Mouse (Mus musculus): ENCODE results near the gene Rab30. TPM values are rescaled to one million over a fixed set of nuclear protein-coding genes. Genes with fewer than 3 reads are reported as not detected.
"Not testable (repeated sequence)": the region's sequence is repeated elsewhere in the genome, so short reads cannot be mapped to it uniquely, and the experiment has no call there.

Gene Rab30
- total RNA-seq, 2 experiments from 2014 or later, result 14.8 to 17.7 TPM

DNA sequence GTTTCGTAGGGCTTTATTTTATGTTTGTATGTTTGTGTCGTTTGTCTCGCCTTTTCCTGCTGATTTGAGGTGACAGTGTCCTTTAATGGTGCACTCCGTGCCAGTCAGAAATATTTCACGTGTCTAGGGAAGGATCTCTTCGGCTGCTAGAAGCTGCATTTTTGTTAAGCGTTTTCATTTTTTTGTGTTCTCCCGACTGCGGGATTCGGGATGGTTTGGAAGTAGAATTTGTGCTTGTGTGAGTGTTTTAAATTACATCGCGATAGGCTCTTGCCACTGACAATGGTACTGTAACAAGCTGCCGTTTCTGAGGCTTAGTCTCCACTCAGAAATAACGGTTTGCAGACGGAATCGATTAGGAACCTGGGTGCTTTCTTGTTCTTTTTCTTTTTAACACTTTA, 938 bp downstream of the Rab30 start:
- intact Hi-C loops (cut with DNase I), result loop anchor here (5.0 to 10.0 kb wide), 4 partner anchors 90 to 352 kb away; partner anchors contain the start of gene Ankrd42
- no peak for DNase-seq (ENCODE audit: low spot score)

DNA sequence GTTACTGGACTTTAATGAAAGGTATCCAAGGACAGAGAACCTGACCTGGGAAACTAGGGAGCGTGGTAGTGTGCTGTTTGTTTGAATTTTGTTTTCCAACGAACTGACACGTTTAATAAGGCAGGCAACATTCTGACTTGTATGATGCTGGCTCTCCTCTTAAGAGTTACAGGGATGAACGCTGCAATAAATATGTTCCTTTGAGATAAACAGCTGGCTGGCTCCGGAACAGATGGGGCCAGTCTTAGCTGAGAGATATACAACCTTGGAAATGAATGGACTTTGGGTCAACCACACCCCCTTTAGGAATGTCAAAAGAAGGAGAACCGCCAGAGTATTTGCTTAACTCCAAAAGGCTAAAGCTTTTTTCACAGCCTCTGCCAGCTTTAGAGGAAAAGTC, 1.4 kb downstream of the Rab30 start:
- intact Hi-C loops (cut with DNase I), result loop anchor here (5.0 to 10.0 kb wide), 4 partner anchors 90 to 352 kb away; partner anchors contain the start of gene Ankrd42
- no peak for DNase-seq (ENCODE audit: low spot score)

DNA sequence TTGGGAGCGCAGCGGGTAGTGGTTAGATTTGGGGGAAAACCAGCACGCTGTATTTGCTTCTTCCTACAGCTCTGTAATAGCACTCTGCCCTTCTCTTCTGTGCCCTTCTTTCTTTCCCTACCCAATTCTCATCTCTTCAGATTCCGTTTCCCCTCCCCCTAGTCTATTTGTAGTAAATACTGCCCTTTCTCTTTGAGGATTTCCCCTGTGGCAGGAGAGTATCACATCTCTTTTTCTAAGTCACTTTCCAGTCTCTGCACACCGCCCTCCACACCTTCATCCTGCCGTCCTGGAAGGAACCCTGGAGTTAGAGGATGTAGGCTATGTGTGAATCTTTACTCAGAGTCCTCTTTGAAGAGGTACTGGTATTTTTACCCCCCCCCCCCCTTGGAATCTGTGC, 1.9 kb downstream of the Rab30 start:
- intact Hi-C loops (cut with DNase I), result loop anchor here (5.0 to 10.0 kb wide), 4 partner anchors 89 to 351 kb away; partner anchors contain the start of gene Ankrd42

DNA sequence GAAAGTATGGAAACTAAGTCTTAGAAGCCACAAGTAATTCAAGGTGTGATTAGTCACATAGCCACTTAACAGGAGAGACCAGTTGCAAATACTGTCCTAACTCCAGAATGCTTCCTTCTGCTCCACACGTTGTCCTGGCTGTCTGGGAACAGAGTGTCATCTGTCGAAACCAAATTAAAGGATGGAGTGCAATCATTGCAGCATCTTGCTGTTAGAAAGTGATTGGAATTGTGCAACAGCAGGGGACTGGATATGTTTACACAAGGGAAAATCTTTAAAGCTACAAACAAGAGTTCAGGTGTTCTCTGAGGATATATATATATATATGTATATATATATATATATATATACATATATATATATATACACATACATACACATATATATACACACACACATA, 9.0 kb downstream of the Rab30 start:
- no peak for DNase-seq (ENCODE audit: low spot score)
- intact Hi-C loops (cut with DNase I), result no loop called here

More for the DNA sequence above, 1.9 kb downstream of the Rab30 start:
- DNase-seq (ENCODE audit: low spot score), result no peak

GRCm38 (mm10) chr7:92758067-92758466, 16.7 kb downstream of the Rab30 start:
- no peak for DNase-seq (ENCODE audit: low spot score)
- intact Hi-C loops (cut with DNase I), result no loop called here

GRCm38 (mm10) chr7:92760651-92761050, 19.2 kb downstream of the Rab30 start:
- DNase-seq (ENCODE audit: low spot score), result no peak

GRCm38 (mm10) chr7:92761161-92761560, 19.8 kb downstream of the Rab30 start:
- DNase-seq (ENCODE audit: low spot score), result no peak
- intact Hi-C loops (cut with DNase I), result loop anchor here (5.0 kb wide), 1 partner anchor 51 kb away; no protein-coding TSS in a partner anchor

More at GRCm38 (mm10) chr7:92760651-92761050, 19.2 kb downstream of the Rab30 start:
- intact Hi-C loops (cut with DNase I), result loop anchor here (5.0 kb wide), 1 partner anchor 52 kb away; no protein-coding TSS in a partner anchor

DNA sequence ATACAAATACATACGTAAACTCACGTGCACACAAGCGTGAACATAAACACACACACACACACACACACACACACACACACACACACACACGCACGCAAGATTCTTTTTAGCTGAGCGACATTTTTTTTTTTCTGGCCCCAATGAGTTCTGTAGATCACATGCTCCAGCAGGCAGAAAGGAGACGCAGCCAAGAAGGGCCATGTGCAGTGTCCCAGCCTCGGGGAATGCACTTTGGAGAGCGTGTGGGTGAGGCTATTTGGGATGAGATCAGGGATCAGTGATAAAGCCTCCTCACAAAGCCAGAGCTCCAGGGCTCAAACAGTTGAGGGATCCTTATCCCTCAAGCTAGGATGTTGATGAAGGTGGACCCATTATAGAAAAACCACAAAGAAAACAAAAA, 24.0 kb downstream of the Rab30 start:
- intact Hi-C loops (cut with DNase I), result loop anchor here (5.0 kb wide), 1 partner anchor 37 kb away; no protein-coding TSS in a partner anchor
- no peak for DNase-seq (ENCODE audit: low spot score)

DNA sequence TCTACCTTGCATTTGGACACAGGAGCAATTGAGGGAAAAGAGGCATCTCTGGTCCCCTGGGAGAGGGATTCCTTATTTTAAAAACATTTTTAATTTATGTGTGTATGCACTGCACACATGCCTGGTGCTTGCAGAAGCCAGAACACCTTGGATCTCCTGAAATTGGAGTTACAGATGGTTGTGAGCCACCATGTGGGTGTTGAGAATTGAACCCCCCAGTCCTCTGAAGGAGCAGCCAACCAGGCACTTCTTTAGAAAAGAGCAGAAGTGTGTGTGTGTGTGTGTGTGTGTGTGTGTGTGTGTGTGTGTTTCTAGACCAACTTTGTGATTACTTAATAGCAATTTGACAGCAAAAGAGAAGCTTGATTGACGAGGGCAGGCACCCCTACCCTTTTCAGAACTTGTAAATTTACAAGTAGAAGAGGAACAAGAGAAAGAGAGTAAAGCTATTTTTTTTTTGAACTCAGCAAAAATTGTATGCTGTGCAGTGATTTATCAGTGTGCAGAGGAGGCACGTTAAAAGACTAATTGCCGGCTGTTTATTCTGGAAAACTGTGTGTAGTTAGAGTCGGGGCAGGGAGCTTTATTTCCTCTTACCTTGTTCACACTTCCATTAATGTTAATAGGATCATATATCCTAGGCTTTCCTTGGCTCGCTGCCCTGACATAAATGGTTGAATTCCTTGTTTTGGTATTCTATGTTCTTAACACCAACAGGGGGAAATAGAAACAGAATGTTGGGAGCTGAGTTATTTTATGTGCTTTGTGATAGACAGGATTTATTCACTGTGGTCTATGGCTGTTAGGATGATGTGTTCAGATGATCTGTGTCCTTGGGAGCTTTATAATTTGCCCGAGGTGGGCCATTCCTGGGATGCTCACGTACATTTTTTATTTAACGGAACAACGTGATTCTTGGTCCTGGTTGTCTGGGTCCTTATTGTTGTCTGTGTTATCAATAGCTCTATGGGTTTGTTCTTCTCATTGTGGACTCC, 25.0 kb downstream of the Rab30 start:
- DNase-seq (ENCODE audit: low spot score), result no peak
- intact Hi-C loops (cut with DNase I), result loop anchor here (5.0 kb wide), 1 partner anchor 36 kb away; no protein-coding TSS in a partner anchor

DNA sequence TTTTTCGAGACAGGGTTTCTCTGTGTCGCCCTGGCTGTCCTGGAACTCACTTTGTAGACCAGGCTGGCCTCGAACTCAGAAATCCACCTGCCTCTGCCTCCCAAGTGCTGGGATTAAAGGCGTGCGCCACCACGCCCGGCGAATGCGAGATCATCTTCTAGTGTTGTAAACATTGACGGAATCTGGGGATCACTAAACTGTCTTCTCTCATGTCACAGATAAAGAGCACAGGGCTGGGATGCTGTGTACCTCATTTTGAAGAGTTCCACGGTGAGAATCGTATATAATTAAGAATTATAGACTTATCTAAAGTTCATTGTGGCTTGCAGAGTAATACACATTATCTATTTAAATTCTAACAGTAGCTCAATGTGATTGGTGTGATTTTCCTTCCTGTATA, 26.7 kb downstream of the Rab30 start:
- intact Hi-C loops (cut with DNase I), result loop anchor here (5.0 kb wide), 1 partner anchor 34 kb away; no protein-coding TSS in a partner anchor

DNA sequence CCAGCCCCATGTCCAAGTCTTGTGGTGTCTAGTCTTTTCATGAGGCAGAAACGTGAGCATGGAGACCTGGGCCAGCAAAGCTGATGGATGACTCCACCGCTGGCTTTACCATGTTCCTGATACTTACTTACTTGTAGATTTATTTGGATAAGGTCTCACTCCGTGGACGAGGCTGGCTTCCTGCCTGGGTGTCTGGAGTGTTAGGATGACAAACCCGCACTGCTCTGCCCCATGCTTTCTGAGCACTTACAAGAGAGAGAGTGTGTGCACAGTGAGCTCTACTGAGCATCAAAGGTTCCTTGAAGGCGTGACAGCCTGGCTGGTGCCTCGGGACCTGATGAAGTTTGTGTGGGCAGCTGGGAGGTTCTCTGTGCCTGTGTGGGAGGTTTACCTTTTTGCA, 27.5 kb downstream of the Rab30 start:
- intact Hi-C loops (cut with DNase I), result loop anchor here (5.0 kb wide), 1 partner anchor 33 kb away; no protein-coding TSS in a partner anchor
- DNase-seq (ENCODE audit: low spot score), result no peak

More for the DNA sequence above, 26.7 kb downstream of the Rab30 start:
- not testable (repeated sequence) for DNase-seq (ENCODE audit: low spot score)

DNA sequence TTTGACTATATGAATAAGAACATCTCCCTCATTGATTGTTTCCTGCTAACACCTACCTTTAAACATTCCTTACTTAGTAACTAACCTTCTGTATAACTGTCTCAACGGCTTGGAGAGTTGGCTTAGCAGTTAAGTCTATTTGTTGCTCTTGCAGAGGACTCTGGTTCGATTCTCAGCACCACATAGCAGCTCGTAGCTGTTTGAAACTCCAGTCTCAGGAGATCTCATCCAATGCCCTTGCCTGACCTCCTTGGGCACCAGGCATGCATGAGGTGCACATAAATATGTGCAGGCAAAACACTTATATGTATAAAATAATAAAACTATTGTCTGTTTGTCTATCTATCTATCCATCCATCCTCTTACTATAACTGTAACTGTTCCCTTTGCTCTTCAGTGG, 31.6 kb downstream of the Rab30 start:
- DNase-seq (ENCODE audit: low spot score), result no peak
- intact Hi-C loops (cut with DNase I), result no loop called here

DNA sequence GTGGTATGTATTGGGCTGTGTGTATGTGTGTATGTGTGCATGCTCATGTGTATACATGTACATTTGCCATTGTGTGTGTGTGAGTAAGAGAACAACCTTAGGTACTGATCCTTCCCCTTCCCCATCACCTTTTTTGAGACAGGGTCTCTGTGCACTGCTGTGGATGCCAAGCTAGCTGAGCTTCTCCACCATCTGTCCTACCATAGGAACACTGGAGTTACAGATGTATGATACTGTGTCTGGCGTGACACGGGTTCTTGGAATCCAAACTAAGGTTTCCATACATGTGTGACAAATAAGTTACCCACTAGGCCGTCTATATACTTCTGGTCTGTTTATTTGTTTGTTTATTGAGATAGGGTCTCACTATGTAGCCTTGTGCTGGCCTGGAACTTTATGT, 32.2 kb downstream of the Rab30 start:
- intact Hi-C loops (cut with DNase I), result no loop called here
- DNase-seq (ENCODE audit: low spot score), result no peak

DNA sequence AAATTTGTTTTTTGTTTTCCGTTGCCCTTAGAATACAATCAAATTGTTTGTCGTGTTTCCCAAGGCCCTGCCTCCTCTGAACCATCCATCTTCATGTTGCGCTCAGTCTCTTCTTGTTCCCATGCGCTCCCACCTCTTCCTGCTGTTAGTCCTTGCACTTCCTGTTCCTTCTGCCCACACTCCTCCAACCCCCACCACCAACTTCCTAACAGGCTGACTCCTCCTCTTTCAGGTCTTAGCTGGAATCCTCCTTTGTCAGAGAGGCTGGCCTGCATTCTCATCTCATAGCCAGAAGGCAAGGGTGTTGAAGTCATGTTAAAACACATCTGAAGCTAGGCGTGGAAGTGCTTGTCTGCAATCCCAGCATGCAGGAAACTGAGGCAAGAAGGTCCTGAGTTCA, 33.3 kb downstream of the Rab30 start:
- intact Hi-C loops (cut with DNase I), result no loop called here
- DNase-seq (ENCODE audit: low spot score), result no peak

DNA sequence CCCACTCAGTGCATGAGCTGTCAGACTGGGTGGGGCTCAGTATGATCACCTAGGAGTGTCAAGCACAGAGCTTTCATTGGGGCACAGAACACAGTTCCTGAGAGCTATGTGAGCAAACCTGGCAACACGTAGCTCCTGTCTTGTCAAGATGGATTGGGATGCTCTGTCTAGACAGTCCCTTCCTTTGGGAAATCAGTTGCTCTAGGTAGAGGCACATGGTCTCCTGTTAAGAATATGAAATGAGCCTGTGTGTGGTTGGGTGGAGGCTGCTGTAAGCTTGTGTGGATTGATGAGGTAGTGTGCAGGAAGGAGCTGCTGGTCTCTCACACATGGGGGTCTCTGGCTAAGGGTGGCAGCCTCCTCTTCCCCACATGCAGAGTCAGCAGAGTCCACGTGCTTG, 34.3 kb downstream of the Rab30 start:
- intact Hi-C loops (cut with DNase I), result no loop called here
- DNase-seq (ENCODE audit: low spot score), result no peak

- DNase-seq (ENCODE audit: low spot score), result no peak
- intact Hi-C loops (cut with DNase I), result no loop called here
Observed at GRCm38 (mm10) chr7:92776647-92777046, 35.2 kb downstream of the Rab30 start.

DNA sequence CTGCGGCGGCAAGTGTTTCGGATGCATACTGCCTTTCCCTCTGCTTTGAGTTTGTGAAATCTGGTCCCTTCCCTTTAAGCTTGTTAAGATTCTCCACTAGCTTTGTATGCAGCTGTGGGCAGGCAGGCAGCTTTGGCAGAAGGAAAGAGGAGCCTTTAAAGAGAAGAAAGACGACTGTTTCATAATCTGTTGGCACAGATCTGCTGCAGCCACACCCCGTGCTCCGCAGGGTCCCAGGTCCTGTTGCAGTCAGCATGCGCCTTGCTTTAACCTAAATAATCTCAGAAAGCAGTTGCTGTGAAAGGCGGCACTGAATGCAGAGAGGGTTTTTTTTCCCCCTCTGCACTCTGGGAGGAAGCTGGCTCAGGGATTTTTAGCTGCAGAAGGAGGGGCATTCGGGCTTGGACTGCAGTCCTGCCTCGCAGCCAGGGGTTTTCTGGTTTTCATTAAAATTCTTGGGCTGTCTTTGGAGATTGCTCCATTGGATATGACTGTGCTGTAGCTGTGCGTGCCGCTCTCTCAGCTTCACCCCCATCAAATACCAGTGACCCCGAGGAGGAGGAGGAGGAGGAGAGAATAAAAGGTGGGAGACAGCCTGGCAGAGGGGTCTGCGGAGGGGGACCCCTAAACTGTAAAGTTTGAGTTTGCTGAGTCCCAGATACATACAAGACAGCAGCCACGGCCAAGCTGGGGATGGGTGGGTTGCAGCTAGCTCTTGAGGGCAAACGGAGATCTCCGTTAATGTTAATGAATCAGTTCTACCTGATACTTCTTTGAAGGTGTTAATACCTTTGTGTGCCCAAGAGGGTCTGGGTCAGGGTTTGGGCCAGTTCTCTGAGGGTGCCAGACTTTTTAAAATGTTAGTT, 35.9 kb downstream of the Rab30 start:
- intact Hi-C loops (cut with DNase I), result no loop called here
- peak; percentile 42 for DNase-seq (ENCODE audit: low spot score)

- intact Hi-C loops (cut with DNase I), result no loop called here
- DNase-seq (ENCODE audit: low spot score), result no peak
Observed at GRCm38 (mm10) chr7:92779058-92779457, 37.7 kb downstream of the Rab30 start.

DNA sequence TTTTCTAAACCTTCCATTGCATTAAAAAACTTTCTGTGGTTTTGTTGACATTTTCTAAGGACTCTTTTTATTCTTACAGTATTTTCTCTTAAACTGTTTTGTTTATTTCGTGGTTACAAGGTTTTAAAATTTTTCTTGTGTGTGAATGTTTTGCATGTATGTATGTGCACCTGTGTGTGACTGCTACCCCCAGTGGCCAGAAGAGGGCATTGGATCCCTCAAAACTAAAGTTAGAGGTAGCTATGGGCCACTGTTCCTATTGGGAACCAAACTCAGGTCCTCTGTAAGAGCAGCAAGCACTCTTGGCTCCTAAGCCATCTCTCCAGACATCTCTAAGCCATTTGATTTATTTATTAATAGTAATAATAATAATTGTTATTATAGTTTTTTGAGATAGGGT, 40.0 kb downstream of the Rab30 start:
- no peak for DNase-seq (ENCODE audit: low spot score)
- intact Hi-C loops (cut with DNase I), result no loop called here

- no peak for DNase-seq (ENCODE audit: low spot score)
Observed at GRCm38 (mm10) chr7:92781948-92782347, 40.5 kb downstream of the Rab30 start.

More at GRCm38 (mm10) chr7:92781948-92782347, 40.5 kb downstream of the Rab30 start:
- intact Hi-C loops (cut with DNase I), result no loop called here

Data from heart, postnatal 25 days (tissue).